Comparison of ENCODE assay signal across 8 mouse cellular contexts in the genomic region with DNA sequence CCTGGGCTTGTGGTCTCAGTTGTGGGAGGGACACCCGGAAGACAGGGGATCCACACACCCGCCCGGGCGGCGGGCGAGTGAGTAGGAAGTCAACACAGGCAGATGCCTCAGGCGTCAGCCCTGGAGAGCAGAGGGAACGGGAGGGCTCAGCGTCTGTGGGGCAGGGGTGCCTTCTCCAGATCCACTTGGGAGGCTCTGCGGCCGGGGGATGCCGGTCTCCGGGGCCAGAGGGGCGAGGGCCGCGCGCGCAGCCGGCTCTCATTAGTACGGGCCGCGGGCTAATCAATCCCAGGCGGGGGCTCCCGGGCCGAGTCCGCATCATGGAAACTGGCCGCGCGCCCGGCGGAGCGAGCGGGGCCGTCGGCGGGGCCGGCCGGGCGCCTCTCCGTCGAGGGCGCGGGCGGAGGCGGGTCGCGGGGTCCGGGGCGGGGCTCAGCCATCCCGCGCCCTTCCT. TPM values are rescaled to one million over a fixed set of nuclear protein-coding genes. Genes with fewer than 3 reads are reported as not detected.
DNase-seq lines count a peak whose midpoint lies in the region; ATAC-seq and TF ChIP-seq lines count a peak whose summit lies in the region.

No protein-coding gene starts in this region.

- no peak for TF ChIP-seq CTCF in midbrain, postnatal 0 days (IDR thresholded peaks at IDR 0.05)

- H3K4me2 ChIP-seq in embryonic facial prominence, embryonic 14.5 days (ENCODE audit: low read depth, low read length) = peak overlapping the region; percentile 81
- peak overlapping the region; percentile 85 for H3K4me2 ChIP-seq in limb, embryonic 13.5 days (replicated peaks)
- peak overlapping the region; percentile 80 for H3K4me2 ChIP-seq in midbrain, postnatal 0 days (ENCODE audit: low read depth, low read length, poor library complexity, severe bottlenecking)

- intact Hi-C loops in heart, postnatal 14 days (cut with DNase I) = no loop called here
- intact Hi-C loops in left cerebral cortex, postnatal 14 days (cut with DNase I) = no loop called here

- no peaks in the 10 kb centered on the region for H3K9me3 ChIP-seq in embryonic facial prominence, embryonic 14.5 days (ENCODE audit: control insufficient read depth, low read length)
- no peaks in the 10 kb centered on the region for H3K9me3 ChIP-seq in limb, embryonic 13.5 days
- no peaks in the 10 kb centered on the region for H3K9me3 ChIP-seq in midbrain, postnatal 0 days (ENCODE audit: low read length)

- DNase-seq in adrenal gland, adult 2 months = peak; percentile 73
- DNase-seq in adrenal gland, adult 8-10 months = no peak
- DNase-seq in embryonic facial prominence, embryonic 14.5 days (ENCODE audit: low spot score) = peak; percentile 80
- peak; percentile 76 to 84 for DNase-seq in heart, postnatal 14 days
- no peak for DNase-seq in midbrain, postnatal 0 days (ENCODE audit: low spot score)
- no peak for DNase-seq in left cerebral cortex, postnatal 14 days (ENCODE audit: low spot score in 2 of 2)

- ATAC-seq in embryonic facial prominence, embryonic 14.5 days (ENCODE audit: low read depth) = peak; percentile 19
- peak; percentile 24; the same call in 1 of the 2 replicates for ATAC-seq in limb, embryonic 13.5 days (ENCODE audit: low FRiP score, low read depth)
- ATAC-seq in midbrain, postnatal 0 days (ENCODE audit: low FRiP score) = no peak
- no peak for ATAC-seq in megakaryocyte progenitor cell, adult 5-6 weeks (replicated peaks; ENCODE audit: poor library complexity)

- H3K36me3 ChIP-seq in embryonic facial prominence, embryonic 14.5 days (ENCODE audit: control insufficient read depth, insufficient read depth, low read length) = peaks cover 13% of the 10 kb centered on the region
- H3K36me3 ChIP-seq in limb, embryonic 13.5 days = peaks cover 19% of the 10 kb centered on the region
- no peaks in the 10 kb centered on the region for H3K36me3 ChIP-seq in midbrain, postnatal 0 days (ENCODE audit: insufficient read depth, low read length)

- peaks cover 56% of the 10 kb centered on the region for H3K4me1 ChIP-seq in embryonic facial prominence, embryonic 14.5 days (ENCODE audit: control insufficient read depth, insufficient read depth, low read length)
- peaks cover 87% of the 10 kb centered on the region for H3K4me1 ChIP-seq in limb, embryonic 13.5 days
- H3K4me1 ChIP-seq in midbrain, postnatal 0 days (ENCODE audit: insufficient read depth, low read length) = peaks cover 6% of the 10 kb centered on the region; the same call in 1 of the 2 replicates

- 5% methylated on average over 15 of the region's 51 CpGs for WGBS in embryonic facial prominence, embryonic 14.5 days
- under 1% methylated on average over 51 of the region's 51 CpGs for WGBS in limb, embryonic 13.5 days
- WGBS in midbrain, postnatal 0 days = 15% methylated on average over 23 of the region's 51 CpGs

- H3K9ac ChIP-seq in embryonic facial prominence, embryonic 14.5 days (ENCODE audit: low read depth, low read length) = peak overlapping the region; percentile 86
- peak overlapping the region; percentile 86 for H3K9ac ChIP-seq in limb, embryonic 13.5 days
- H3K9ac ChIP-seq in midbrain, postnatal 0 days (replicated peaks; ENCODE audit: low read length, poor library complexity, severe bottlenecking) = no peak overlapping the region

- peak overlapping the region; percentile 97 for H3K27ac ChIP-seq in embryonic facial prominence, embryonic 14.5 days (replicated peaks; ENCODE audit: low read depth, low read length)
- H3K27ac ChIP-seq in limb, embryonic 13.5 days = peak overlapping the region; percentile 93
- H3K27ac ChIP-seq in midbrain, postnatal 0 days (ENCODE audit: low read depth, low read length) = no peak overlapping the region

- peaks cover 32% of the 10 kb centered on the region for H3K27me3 ChIP-seq in embryonic facial prominence, embryonic 14.5 days (replicated peaks; ENCODE audit: control insufficient read depth, insufficient read depth, low read length)
- H3K27me3 ChIP-seq in limb, embryonic 13.5 days = peaks cover 42% of the 10 kb centered on the region
- H3K27me3 ChIP-seq in midbrain, postnatal 0 days (ENCODE audit: insufficient read depth, low read length) = peaks cover 58% of the 10 kb centered on the region

- H3K4me3 ChIP-seq in embryonic facial prominence, embryonic 14.5 days (ENCODE audit: low read depth, low read length) = peak overlapping the region; percentile 73
- peak overlapping the region; percentile 76 for H3K4me3 ChIP-seq in limb, embryonic 13.5 days
- H3K4me3 ChIP-seq in midbrain, postnatal 0 days (ENCODE audit: low read depth, low read length) = peak overlapping the region; percentile 55

RNA-seq across cellular contexts. Expression of gene Tmem200b, which starts 1.4 kb away (rescaled TPM):
- total RNA-seq in adrenal gland, adult 2 months (2021) = 10 to 100 TPM in 1 of 2 experiments, 1 to 10 TPM in 1; 5.4 to 13.3 TPM
- polyA plus RNA-seq in adrenal gland, adult 2 months (2012; rRNA removed) = 26.5 and 29.1 TPM in 2 replicates
- total RNA-seq in adrenal gland, adult 8-10 months (2022) = 10 to 100 TPM in 3 of 4 experiments, 1 to 10 TPM in 1; 9.0 to 11.7 (median 10.9) TPM
- 6.6 and 6.9 TPM in 2 replicates for polyA plus RNA-seq in embryonic facial prominence, embryonic 14.5 days (2014; fragmentation: Nextera tagmentation; extraction: Ambion mirVana)
- total RNA-seq in heart, postnatal 14 days (2021) = 10 to 100 TPM in 1 of 2 experiments, 1 to 10 TPM in 1; 9.5 to 12.8 TPM
- polyA plus RNA-seq in limb, embryonic 13.5 days (2015; fragmentation: Nextera tagmentation; extraction: Ambion mirVana) = 2.5 and 2.6 TPM in 2 replicates
- total RNA-seq in midbrain, postnatal 0 days (2014; rRNA removed) = 1.0 and 4.3 TPM in 2 replicates
- polyA plus RNA-seq in midbrain, postnatal 0 days (2015; fragmentation: Nextera tagmentation; extraction: Ambion mirVana) = 0.22 and 0.28 TPM in 2 replicates
- not detected in 2 replicates for total RNA-seq in megakaryocyte progenitor cell, adult 5-6 weeks (2015)
- total RNA-seq in megakaryocyte progenitor cell, adult 5-6 weeks (2017) = not detected in 2 replicates
- total RNA-seq in left cerebral cortex, postnatal 14 days (2021) = 1 to 10 TPM; 5.9 to 6.1 TPM

RNA-seq across cellular contexts. Expression of gene Srsf4, which starts 46.8 kb away (rescaled TPM):
- 10 to 100 TPM; 55.9 to 70.2 TPM for total RNA-seq in adrenal gland, adult 2 months (2021)
- 21.6 and 23.9 TPM in 2 replicates for polyA plus RNA-seq in adrenal gland, adult 2 months (2012; rRNA removed)
- total RNA-seq in adrenal gland, adult 8-10 months (2022) = 10 to 100 TPM; 55.5 to 77.3 (median 63.0) TPM
- polyA plus RNA-seq in embryonic facial prominence, embryonic 14.5 days (2014; fragmentation: Nextera tagmentation; extraction: Ambion mirVana) = 87.3 and 96.8 TPM in 2 replicates
- 10 to 100 TPM; 39.4 to 42.4 TPM for total RNA-seq in heart, postnatal 14 days (2021)
- 123 and 129 TPM in 2 replicates for polyA plus RNA-seq in limb, embryonic 13.5 days (2015; fragmentation: Nextera tagmentation; extraction: Ambion mirVana)
- total RNA-seq in midbrain, postnatal 0 days (2014; rRNA removed) = 29.3 and 30.2 TPM in 2 replicates
- polyA plus RNA-seq in midbrain, postnatal 0 days (2015; fragmentation: Nextera tagmentation; extraction: Ambion mirVana) = 82.6 and 86.2 TPM in 2 replicates
- total RNA-seq in megakaryocyte progenitor cell, adult 5-6 weeks (2015) = 36.1 and 42.4 TPM in 2 replicates
- 58.2 and 86.6 TPM in 2 replicates for total RNA-seq in megakaryocyte progenitor cell, adult 5-6 weeks (2017)
- 10 to 100 TPM; 67.2 to 78.6 TPM for total RNA-seq in left cerebral cortex, postnatal 14 days (2021)

Comparison
In these comparisons a context has a peak if more than half of its experiments do, and no peak if none do; other contexts are left out.
1. DNase-seq: peak in adrenal gland, adult 2 months (single experiment), embryonic facial prominence, embryonic 14.5 days (single experiment) and heart, postnatal 14 days (2 of 2); none in adrenal gland, adult 8-10 months (single experiment), midbrain, postnatal 0 days (single experiment) and left cerebral cortex, postnatal 14 days (0 of 2).
2. ATAC-seq: peak in embryonic facial prominence, embryonic 14.5 days (single experiment) and limb, embryonic 13.5 days (single experiment); none in midbrain, postnatal 0 days (single experiment) and megakaryocyte progenitor cell, adult 5-6 weeks (single experiment).
3. Peak in every context shown above with its lines, with median percentiles within 50 percentile points of each other: H3K4me2 ChIP-seq and H3K4me3 ChIP-seq.